Mouse (Mus musculus): ENCODE measurements around the gene Ppp1r21.

DNA sequence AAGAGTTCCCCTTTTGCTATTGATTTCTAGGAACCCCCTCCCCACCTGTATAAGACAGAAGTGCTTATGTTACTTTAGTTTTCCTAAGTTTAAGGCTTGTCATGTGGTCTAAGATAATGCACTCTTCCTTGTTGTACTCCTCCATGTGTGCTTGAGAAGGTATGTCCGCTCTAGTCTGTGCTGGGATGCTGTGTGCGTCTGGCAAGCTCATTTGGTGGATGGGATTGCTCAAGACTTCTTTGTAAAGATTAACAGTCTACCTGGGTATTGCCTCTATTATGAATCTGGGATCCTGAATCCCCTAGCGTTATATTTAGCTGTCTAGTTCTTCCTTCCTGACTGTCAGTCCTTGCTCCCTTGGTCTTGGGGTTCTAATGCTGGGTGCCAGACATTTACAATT, 102.7 kb downstream of the Ppp1r21 start:
- no peak for TF ChIP-seq GATA1 (IDR thresholded peaks at IDR 0.05; ENCODE audit: low read length)
- no peak for TF ChIP-seq TAL1 (IDR thresholded peaks at IDR 0.05; ENCODE audit: low read length)

Measured in erythroblast, embryonic 14.5 days (primary cell).